Mouse (Mus musculus) lung, adult 2 months (tissue): ENCODE measurements around the gene Nup93.

Experiments
- CTCF ChIP-seq: fragments of 200-500 bp; IDR thresholded peaks from 2 replicates; pipeline ENCODE4 v1.5.1; 2011; ENCODE audit warnings: mild to moderate bottlenecking, low read length, control low read depth; ENCODE audit not compliant: insufficient read depth
- POLR2A ChIP-seq: fragments of 200-500 bp; IDR thresholded peaks from 2 replicates; pipeline ENCODE4 v1.6.1; 2011; ENCODE audit warnings: low read depth, mild to moderate bottlenecking, control low read depth, low read length, borderline replicate concordance; ENCODE audit errors: extremely low read depth

- TF ChIP-seq CTCF (no peak), POLR2A (no peak)
Observed at GRCm38 (mm10) chr8:94295687-94296086, 81.3 kb downstream of the Nup93 start.
